Mouse (Mus musculus) cerebellum, adult 2 months (tissue): ENCODE data around the gene Rpl13a. TPM values are rescaled to one million over a fixed set of nuclear protein-coding genes. Genes with fewer than 3 reads are reported as not detected.

Source experiments
- DNase-seq, 2 experiments: peaks; one replicate each; pipeline ENCODE4 v3.0.0; 2021
- H3K27ac ChIP-seq: fragments of 200-500 bp; 2 replicates; pipeline ENCODE4 v1.5.1; 2012; ENCODE audit warnings: low read length, control low read depth, inconsistent platforms; ENCODE audit not compliant: insufficient read depth
- H3K27me3 ChIP-seq: fragments of 200-500 bp; 2 replicates; pipeline ENCODE4 v1.6.1; 2012; ENCODE audit warnings: inconsistent platforms, mild to moderate bottlenecking, low read length, moderate library complexity; ENCODE audit not compliant: control insufficient read depth, insufficient read depth
- H3K4me1 ChIP-seq: fragments of 200-500 bp; 2 replicates; pipeline ENCODE4 v1.6.1; 2011; ENCODE audit warnings: low read length; ENCODE audit not compliant: control insufficient read depth, insufficient read depth
- H3K4me3 ChIP-seq: fragments of 200-500 bp; replicated peaks from 2 replicates; pipeline ENCODE3; 2011; ENCODE audit warnings: mild to moderate bottlenecking, low read depth, low read length, control low read depth; ENCODE audit not compliant: insufficient read depth
- CTCF ChIP-seq: fragments of 200-500 bp; IDR thresholded peaks from 2 replicates; pipeline ENCODE4 v1.5.1; 2011; ENCODE audit warnings: low read depth, mild to moderate bottlenecking, control low read depth, low read length, moderate library complexity, borderline replicate concordance; ENCODE audit not compliant: insufficient read depth
- POLR2A ChIP-seq: fragments of 200-500 bp; IDR thresholded peaks from 2 replicates; pipeline ENCODE4 v1.6.1; 2011; ENCODE audit warnings: low read length, control low read depth, borderline replicate concordance; ENCODE audit not compliant: insufficient read depth
- WGBS: fragments of 180-500 bp; shearing (Covaris S2); methylation state at CpG from one replicate; pipeline ENCODE4 v1.1.7; 2018; 5-methylcytosine and 5-hydroxymethylcytosine counted together
- polyA plus RNA-seq: library from polyadenylated mRNA; depleted of rRNA; stranded (reverse); fragments of >200 nt; gene quantifications from 2 replicates; pipeline ENCODE4 v1.2.3, GENCODE M21; 2012

Rpl13a gene
- polyA plus RNA-seq, 1 experiment: 1,228 TPM

DNA sequence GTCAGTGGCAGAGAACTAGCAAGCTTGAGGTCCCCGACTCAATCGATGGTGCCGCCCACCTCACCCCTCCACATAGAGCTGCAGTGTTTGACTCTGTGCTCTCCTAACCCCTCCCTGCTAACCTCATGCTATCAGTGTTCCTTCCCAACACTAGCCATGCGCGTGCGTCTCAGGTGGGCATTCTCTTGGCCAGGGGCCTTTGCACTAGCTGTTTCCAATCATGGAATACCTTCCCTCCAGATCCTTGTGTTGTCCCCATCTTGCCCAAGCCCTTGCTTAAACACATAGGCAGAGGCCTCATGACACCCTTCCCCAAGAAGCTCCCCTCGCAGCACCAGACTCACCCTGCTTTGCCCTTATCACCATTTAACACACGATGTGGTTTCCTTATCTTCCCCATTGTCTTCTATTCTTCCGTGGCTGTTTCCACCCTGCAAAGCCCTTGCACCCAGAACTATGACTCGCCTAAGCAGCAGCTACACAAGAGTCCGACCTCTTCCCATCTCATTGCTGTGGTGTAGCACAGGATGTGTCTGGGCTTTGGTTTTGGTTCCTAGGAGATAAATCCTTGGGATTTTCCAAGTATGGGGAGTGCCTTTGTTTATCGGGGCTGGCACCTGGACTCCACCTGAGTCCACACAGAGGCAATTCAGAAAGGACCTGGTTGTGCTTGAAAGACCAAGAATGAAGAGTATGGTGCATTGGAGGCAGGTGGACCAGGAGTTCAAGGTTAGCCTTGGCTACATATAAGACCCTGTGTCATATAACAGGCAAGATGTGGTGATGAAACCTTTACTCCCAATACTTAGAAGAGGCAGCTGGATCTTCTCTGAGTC, 8.8 kb upstream of the Rpl13a start:
- Histone ChIP-seq H3K4me1 (no peaks in the 10 kb centered on the region; the same call in 1 of the 2 replicates), H3K4me3 (no peak overlapping the region), H3K27ac (no peak overlapping the region), H3K27me3 (no peaks in the 10 kb centered on the region)
- 90% methylated on average over 12 of the region's 12 CpGs for WGBS
- TF ChIP-seq CTCF (no peak), POLR2A (no peak)
- no peak for DNase-seq

GRCm38 (mm10) chr7:45135993-45136567, 7.5 kb upstream of the Rpl13a start, which contains the start of the genes Gm45713 and Flt3l:
TSS of gene Gm45713 (minus strand) at chr7:45136231.
TSS of gene Flt3l (minus strand) at chr7:45136432.
- TF ChIP-seq CTCF (peak; percentile 92), POLR2A (no peak)
- Histone ChIP-seq H3K4me1 (no peaks in the 10 kb centered on the region; the same call in 1 of the 2 replicates), H3K27me3 (no peaks in the 10 kb centered on the region), H3K27ac (peak within 1 kb of the TSS; percentile 44), H3K4me3 (peak within 1 kb of the TSS; percentile 80)
- peak; percentile 89 to 93 for DNase-seq
- 2% methylated on average over 29 of the region's 29 CpGs for WGBS

DNA sequence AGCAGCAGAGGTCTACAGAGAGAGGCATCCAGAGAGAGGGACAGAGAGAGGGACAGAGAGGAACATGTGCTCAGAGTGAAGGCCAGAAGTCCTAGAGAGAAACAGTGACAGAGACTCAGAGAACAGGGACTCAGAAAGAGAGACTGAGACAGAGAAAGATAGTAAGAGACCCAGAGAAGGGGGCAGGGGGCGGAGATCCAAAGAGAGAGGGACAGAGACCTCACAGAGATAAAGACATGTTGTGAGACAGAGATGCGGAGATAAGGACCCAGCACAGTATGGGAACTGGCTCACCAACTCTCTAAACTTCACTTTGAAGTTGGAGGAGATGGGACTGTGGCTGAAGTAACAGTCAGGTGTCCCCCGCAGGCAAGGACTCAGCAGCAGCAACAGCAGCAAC, 6.8 kb upstream of the Rpl13a start:
- no peaks in the 10 kb centered on the region; the same call in 1 of the 2 replicates for H3K4me1 ChIP-seq
- no peaks in the 10 kb centered on the region for H3K27me3 ChIP-seq
- no peak overlapping the region for H3K27ac ChIP-seq
- 79% methylated on average over 3 of the region's 3 CpGs for WGBS
- peak in 1 of 2 experiments; percentile 28 for DNase-seq
- TF ChIP-seq CTCF (no peak), POLR2A (no peak)
- H3K4me3 ChIP-seq: peak overlapping the region; percentile 80

DNA sequence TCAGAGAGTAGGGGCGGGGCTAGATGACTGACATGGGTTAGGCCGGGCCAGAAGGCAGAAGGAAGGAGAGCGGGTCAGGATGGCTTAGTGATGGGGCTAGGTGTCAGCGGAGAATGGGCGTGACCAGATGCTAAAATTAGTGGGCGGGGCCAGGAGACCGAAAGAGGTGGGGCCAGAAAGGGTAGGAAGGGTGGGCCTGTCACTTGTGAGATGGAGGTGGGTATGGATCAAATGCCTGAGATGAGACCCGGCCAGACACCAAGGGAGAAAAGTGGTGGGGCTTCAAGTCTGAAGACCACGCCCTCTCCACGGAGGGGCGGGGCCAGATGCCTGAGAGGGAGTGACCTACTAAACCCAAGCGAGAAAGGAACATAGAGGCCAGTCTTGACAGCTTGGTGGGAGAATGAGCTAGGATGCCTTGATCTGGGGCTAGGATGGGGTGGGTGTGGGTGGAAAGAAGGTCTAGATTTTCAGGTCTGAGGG, 6.0 kb upstream of the Rpl13a start:
- TF ChIP-seq CTCF: no peak
- TF ChIP-seq POLR2A: no peak
- H3K27ac ChIP-seq: no peak overlapping the region
- H3K27me3 ChIP-seq: no peaks in the 10 kb centered on the region
- peak in 1 of 2 experiments; percentile 19 for DNase-seq
- H3K4me1 ChIP-seq: no peaks in the 10 kb centered on the region; the same call in 1 of the 2 replicates
- 26% methylated on average over 12 of the region's 12 CpGs for WGBS
- H3K4me3 ChIP-seq: no peak overlapping the region

GRCm38 (mm10) chr7:45133446-45134159, 5.0 kb upstream of the Rpl13a start:
- peak in 1 of 2 experiments; percentile 9 for DNase-seq
- Histone ChIP-seq H3K27ac (no peak overlapping the region), H3K4me3 (no peak overlapping the region), H3K27me3 (no peaks in the 10 kb centered on the region), H3K4me1 (no peaks in the 10 kb centered on the region; the same call in 1 of the 2 replicates)
- WGBS: 73% methylated on average over 8 of the region's 8 CpGs
- no peak for TF ChIP-seq POLR2A
- TF ChIP-seq CTCF: peak; percentile 26; the same call in 1 of the 2 replicates

DNA sequence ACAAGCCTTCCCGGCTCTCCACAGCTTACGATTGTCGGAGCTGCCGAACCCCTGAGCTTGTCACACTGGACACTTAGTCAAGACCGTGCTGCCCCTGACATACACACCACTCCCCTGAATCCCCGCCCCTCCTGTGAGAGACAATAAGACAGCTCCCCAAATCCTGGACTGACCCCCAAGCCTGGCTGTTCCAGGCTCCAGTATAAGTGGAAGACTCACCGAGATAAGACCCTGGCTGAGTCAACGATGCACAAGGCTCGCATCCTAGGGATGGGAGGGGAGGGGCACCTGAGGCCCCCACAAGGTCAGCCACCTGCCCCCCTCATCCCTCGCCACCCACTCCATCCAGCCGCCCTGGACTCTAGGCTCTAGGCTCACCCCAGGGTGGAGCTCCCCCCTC, 3.3 kb upstream of the Rpl13a start:
- peaks cover 2% of the 10 kb centered on the region; the same call in 1 of the 2 replicates for H3K4me1 ChIP-seq
- no peaks in the 10 kb centered on the region for H3K27me3 ChIP-seq
- no peak for TF ChIP-seq POLR2A
- DNase-seq: peak in 1 of 2 experiments; percentile 11
- no peak overlapping the region for H3K27ac ChIP-seq
- 76% methylated on average over 11 of the region's 11 CpGs for WGBS
- H3K4me3 ChIP-seq: no peak overlapping the region

DNA sequence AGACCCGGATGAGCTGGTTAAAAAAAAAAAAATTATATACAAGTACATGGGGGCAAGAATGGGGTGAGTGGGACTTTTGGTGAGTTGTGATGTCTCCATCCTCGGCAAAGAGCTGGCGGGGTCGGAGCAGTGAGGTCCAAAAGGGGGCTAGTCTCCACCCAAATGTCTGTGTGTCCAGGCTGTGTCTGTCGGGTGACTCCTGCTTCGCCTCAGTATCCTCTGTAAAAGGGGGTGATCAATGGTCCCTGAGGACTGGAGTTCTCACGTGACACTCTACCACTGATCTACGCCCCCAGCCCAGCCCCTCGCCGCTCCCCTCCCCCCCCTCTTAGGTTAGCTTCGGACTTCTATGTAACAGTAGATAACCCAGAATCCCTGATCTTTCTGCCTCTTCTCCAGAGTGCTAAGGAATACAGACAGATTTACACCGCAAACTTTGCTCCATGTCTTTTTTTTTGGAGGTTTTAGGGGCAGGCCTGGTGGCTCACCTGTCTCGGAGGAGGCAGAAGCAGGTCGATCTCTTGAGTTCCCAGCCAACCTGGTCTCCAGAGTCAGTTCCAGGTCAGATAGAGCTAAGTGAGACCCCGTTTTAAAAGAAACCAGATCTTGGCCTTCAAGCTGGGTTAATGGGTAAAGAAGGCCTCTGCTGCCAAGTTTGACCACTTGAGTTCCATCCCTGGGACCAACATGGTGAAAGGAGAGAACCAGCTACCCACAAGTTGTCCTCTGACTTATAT, 1.4 kb upstream of the Rpl13a start:
- WGBS: 69% methylated on average over 15 of the region's 15 CpGs
- H3K4me3 ChIP-seq: no peak overlapping the region

More for the DNA sequence above, 1.4 kb upstream of the Rpl13a start:
- TF ChIP-seq POLR2A (no peak), CTCF (no peak)
- DNase-seq: no peak
- Histone ChIP-seq H3K27me3 (no peaks in the 10 kb centered on the region), H3K4me1 (peaks cover 2% of the 10 kb centered on the region; the same call in 1 of the 2 replicates), H3K27ac (peak overlapping the region; percentile 57; the same call in 1 of the 2 replicates)
